Mouse (Mus musculus) liver, embryonic 13.5 days (tissue): Measurements from ENCODE around the gene Plpp1. TPM values are rescaled to one million over a fixed set of nuclear protein-coding genes. Genes with fewer than 3 reads are reported as not detected.

Experiments used
- ATAC-seq: fragments of 200-750 bp; cut with Nextera tagmentation; 2 replicates; pipeline ENCODE4 v1.8.0; 2017; ENCODE audit warnings: low read depth, mild to moderate bottlenecking, moderate number of reproducible peaks, moderate library complexity
- DNase-seq: peaks from one replicate; pipeline ENCODE4 v3.0.0; 2022
- H3K27ac ChIP-seq: fragments of 300-500 bp; sonication (generic); 2 replicates; pipeline ENCODE4 v1.5.1; 2015; ENCODE audit warnings: moderate library complexity, mild to moderate bottlenecking, inconsistent platforms
- H3K27me3 ChIP-seq: fragments of 300-500 bp; sonication (generic); 2 replicates; pipeline ENCODE4 v1.6.1; 2015; ENCODE audit warnings: mild to moderate bottlenecking, inconsistent platforms
- H3K36me3 ChIP-seq: fragments of 300-500 bp; sonication (generic); 2 replicates; pipeline ENCODE4 v1.6.1; 2015; ENCODE audit warnings: mild to moderate bottlenecking, inconsistent platforms
- H3K4me1 ChIP-seq: fragments of 300-500 bp; sonication (generic); replicated peaks from 2 replicates; pipeline ENCODE4 v1.6.1; 2015; ENCODE audit warnings: inconsistent platforms
- H3K4me2 ChIP-seq: fragments of 300-500 bp; sonication (generic); 2 replicates; pipeline ENCODE4 v1.6.1; 2015; ENCODE audit warnings: inconsistent platforms, mild to moderate bottlenecking, moderate library complexity
- H3K4me3 ChIP-seq: fragments of 300-500 bp; sonication (generic); replicated peaks from 2 replicates; pipeline ENCODE4 v1.5.1; 2015; ENCODE audit warnings: mild to moderate bottlenecking, inconsistent platforms
- H3K9ac ChIP-seq: fragments of 300-500 bp; sonication (generic); 2 replicates; pipeline ENCODE4 v1.6.1; 2015; ENCODE audit warnings: mild to moderate bottlenecking, inconsistent platforms
- H3K9me3 ChIP-seq: fragments of 300-500 bp; sonication (generic); replicated peaks from 2 replicates; pipeline ENCODE4 v1.6.1; 2016; ENCODE audit warnings: inconsistent platforms
- WGBS: fragments of 180-500 bp; shearing (Covaris S2); methylation state at CpG from one replicate; pipeline ENCODE4 v1.1.7; 2015; ENCODE audit not compliant: insufficient replicate concordance; 5-methylcytosine and 5-hydroxymethylcytosine counted together
- polyA plus RNA-seq: library from polyadenylated mRNA; unstranded; fragments of >200 nt; fragmentation: Nextera tagmentation; extraction: Ambion mirVana; gene quantifications from 2 replicates; pipeline ENCODE4 v1.2.1, GENCODE M21; 2015

The Plpp1 gene
- polyA plus RNA-seq = 31.8 and 32.2 TPM in 2 replicates

- H3K9ac ChIP-seq = peak within 1 kb of the TSS; percentile 88
- peaks cover 38% of the 10 kb centered on the region for H3K4me1 ChIP-seq
- peak within 1 kb of the TSS; percentile 89 for H3K4me3 ChIP-seq
- no peaks in the 10 kb centered on the region for H3K9me3 ChIP-seq
- H3K36me3 ChIP-seq = peaks cover 4% of the 10 kb centered on the region
- ATAC-seq = peak; percentile 96
- peak within 1 kb of the TSS; percentile 97 for H3K4me2 ChIP-seq
- DNase-seq = peak; percentile 89
- peak within 1 kb of the TSS; percentile 94 for H3K27ac ChIP-seq
- H3K27me3 ChIP-seq = peaks cover 12% of the 10 kb centered on the region; the same call in 1 of the 2 replicates
- under 1% methylated on average over 83 of the region's 83 CpGs for WGBS
Measured at GRCm38 (mm10) chr13:112800597-112801380, at the start of gene Plpp1. Gene Plpp1, plus strand, starts transcription at chr13:112800792.

GRCm38 (mm10) chr13:112751454-112752308 lies 48.9 kb upstream of the Plpp1 start:
- H3K36me3 ChIP-seq = no peaks in the 10 kb centered on the region
- ATAC-seq (peak; percentile 58), DNase-seq (peak; percentile 67)
- H3K27me3 ChIP-seq = no peaks in the 10 kb centered on the region
- peak overlapping the region; percentile 35 for H3K4me3 ChIP-seq
- 10% methylated on average over 18 of the region's 18 CpGs for WGBS
- H3K9ac ChIP-seq = peak overlapping the region; percentile 70
- H3K9me3 ChIP-seq = no peaks in the 10 kb centered on the region
- peak overlapping the region; percentile 99 for H3K27ac ChIP-seq
- peaks cover 81% of the 10 kb centered on the region for H3K4me1 ChIP-seq
- H3K4me2 ChIP-seq = peak overlapping the region; percentile 62

GRCm38 (mm10) chr13:112752309-112752975 lies 48.1 kb upstream of the Plpp1 start:
- Histone ChIP-seq H3K4me1 (peaks cover 74% of the 10 kb centered on the region), H3K4me2 (peak overlapping the region; percentile 62), H3K4me3 (peak overlapping the region; percentile 35; the same call in 1 of the 2 replicates), H3K36me3 (no peaks in the 10 kb centered on the region), H3K9ac (peak overlapping the region; percentile 70; the same call in 1 of the 2 replicates), H3K9me3 (no peaks in the 10 kb centered on the region), H3K27ac (peak overlapping the region; percentile 99), H3K27me3 (no peaks in the 10 kb centered on the region)
- no peak for ATAC-seq
- DNase-seq = no peak
- 58% methylated on average over 11 of the region's 11 CpGs for WGBS

GRCm38 (mm10) chr13:112753522-112753921 lies 47.1 kb upstream of the Plpp1 start:
- H3K4me1 ChIP-seq = peaks cover 64% of the 10 kb centered on the region
- DNase-seq (no peak), ATAC-seq (no peak)
- H3K4me2 ChIP-seq = no peak overlapping the region
- no peak overlapping the region for H3K9ac ChIP-seq
- no peaks in the 10 kb centered on the region for H3K27me3 ChIP-seq
- H3K36me3 ChIP-seq = no peaks in the 10 kb centered on the region
- H3K27ac ChIP-seq = peak overlapping the region; percentile 99
- WGBS = 79% methylated on average over 9 of the region's 9 CpGs
- H3K9me3 ChIP-seq = no peaks in the 10 kb centered on the region
- H3K4me3 ChIP-seq = no peak overlapping the region

GRCm38 (mm10) chr13:112754871-112755270 lies 45.7 kb upstream of the Plpp1 start:
- H3K36me3 ChIP-seq = no peaks in the 10 kb centered on the region
- DNase-seq = no peak
- H3K4me2 ChIP-seq = no peak overlapping the region
- H3K27me3 ChIP-seq = no peaks in the 10 kb centered on the region
- peaks cover 61% of the 10 kb centered on the region for H3K4me1 ChIP-seq
- no peak overlapping the region for H3K4me3 ChIP-seq
- H3K27ac ChIP-seq = no peak overlapping the region
- WGBS = 55% methylated on average over 4 of the region's 4 CpGs
- H3K9me3 ChIP-seq = no peaks in the 10 kb centered on the region
- ATAC-seq = no peak
- H3K9ac ChIP-seq = no peak overlapping the region

GRCm38 (mm10) chr13:112755507-112756010 lies 45.0 kb upstream of the Plpp1 start:
- no peaks in the 10 kb centered on the region for H3K27me3 ChIP-seq
- H3K4me1 ChIP-seq = peaks cover 61% of the 10 kb centered on the region
- H3K9ac ChIP-seq = no peak overlapping the region
- no peak overlapping the region for H3K4me2 ChIP-seq
- ATAC-seq (no peak), DNase-seq (no peak)
- peak overlapping the region; percentile 2; the same call in 1 of the 2 replicates for H3K27ac ChIP-seq
- H3K36me3 ChIP-seq = no peaks in the 10 kb centered on the region
- H3K9me3 ChIP-seq = no peaks in the 10 kb centered on the region
- no peak overlapping the region for H3K4me3 ChIP-seq
- whole genome bisulfite sequencing = 75% methylated on average over 11 of the region's 11 CpGs

GRCm38 (mm10) chr13:112757395-112757794 lies 43.2 kb upstream of the Plpp1 start:
- Histone ChIP-seq H3K9ac (no peak overlapping the region), H3K4me3 (no peak overlapping the region), H3K36me3 (no peaks in the 10 kb centered on the region), H3K27ac (no peak overlapping the region), H3K4me2 (no peak overlapping the region), H3K27me3 (0 out of 2 replicates have a peak, but pooled peaks cover 3% of the 10 kb centered on the region), H3K9me3 (no peaks in the 10 kb centered on the region), H3K4me1 (peaks cover 46% of the 10 kb centered on the region)
- no peak for ATAC-seq
- WGBS = 70% methylated on average over 9 of the region's 9 CpGs
- DNase-seq = no peak

GRCm38 (mm10) chr13:112758546-112759090 lies 42.0 kb upstream of the Plpp1 start:
- Histone ChIP-seq H3K27me3 (0 out of 2 replicates have a peak, but pooled peaks cover 3% of the 10 kb centered on the region), H3K4me1 (peaks cover 44% of the 10 kb centered on the region), H3K9ac (no peak overlapping the region), H3K9me3 (no peaks in the 10 kb centered on the region), H3K36me3 (no peaks in the 10 kb centered on the region), H3K4me3 (no peak overlapping the region), H3K27ac (no peak overlapping the region), H3K4me2 (no peak overlapping the region)
- no peak for DNase-seq
- no peak for ATAC-seq
- 79% methylated on average over 6 of the region's 6 CpGs for WGBS

GRCm38 (mm10) chr13:112759364-112759763 lies 41.2 kb upstream of the Plpp1 start:
- peaks cover 47% of the 10 kb centered on the region for H3K4me1 ChIP-seq

GRCm38 (mm10) chr13:112759777-112760537 lies 40.6 kb upstream of the Plpp1 start:
- Histone ChIP-seq H3K9ac (no peak overlapping the region), H3K4me3 (no peak overlapping the region), H3K27me3 (0 out of 2 replicates have a peak, but pooled peaks cover 3% of the 10 kb centered on the region), H3K27ac (0 out of 2 replicates have a peak overlapping the region, but pooled peaks have one; percentile 14), H3K9me3 (no peaks in the 10 kb centered on the region), H3K4me1 (peaks cover 43% of the 10 kb centered on the region), H3K36me3 (no peaks in the 10 kb centered on the region), H3K4me2 (no peak overlapping the region)
- WGBS = 52% methylated on average over 15 of the region's 15 CpGs
- ATAC-seq = no peak
- DNase-seq = no peak

More at GRCm38 (mm10) chr13:112759364-112759763, 41.2 kb upstream of the Plpp1 start:
- no peak overlapping the region for H3K4me3 ChIP-seq
- DNase-seq = no peak
- ATAC-seq = no peak
- H3K36me3 ChIP-seq = no peaks in the 10 kb centered on the region
- H3K27ac ChIP-seq = no peak overlapping the region
- no peaks in the 10 kb centered on the region for H3K9me3 ChIP-seq
- no peak overlapping the region for H3K9ac ChIP-seq
- 72% methylated on average over 9 of the region's 9 CpGs for WGBS
- no peak overlapping the region for H3K4me2 ChIP-seq
- 0 out of 2 replicates have a peak, but pooled peaks cover 3% of the 10 kb centered on the region for H3K27me3 ChIP-seq
